12 mouse cellular contexts compared by ENCODE assay signal in genomic region chr19:48429755-48430154, GRCm38 (mm10).
DNase-seq lines count a peak whose midpoint lies in the region.
"Had no signal": no experiment of that assay in that cellular context is flagged by ENCODE, and none has a peak within 500 bp of the region (broad histone marks: within the 10 kb centered on the region; RNA-seq: fewer than 3 reads in every experiment).

No protein-coding gene starts in this region.

- DNase-seq in cerebellum, adult 8-10 months, result peak; percentile 1
- DNase-seq in cerebellum, adult 11 months, result no peak
- DNase-seq in embryonic facial prominence, embryonic 10.5 days (ENCODE audit: low spot score), result peak; percentile 29
- peak; percentile 6 for DNase-seq in layer of hippocampus, adult 9-10 months (ENCODE audit: low spot score)
- DNase-seq in lung, postnatal 14 days, result peak; percentile 40
- DNase-seq in cerebellum, postnatal 4 days (ENCODE audit: low spot score in 2 of 2), result no peak
- DNase-seq in adrenal gland, postnatal 10 days, result no peak
- DNase-seq in kidney, postnatal 10 days, result no peak
- DNase-seq: liver, embryonic 13.5 days had no signal

- peaks cover 19% of the 10 kb centered on the region for H3K4me1 ChIP-seq in embryonic facial prominence, embryonic 10.5 days
- H3K4me1 ChIP-seq: kidney, embryonic 15.5 days; liver, embryonic 13.5 days; neural tube, embryonic 12.5 days had no signal

- H3K27ac ChIP-seq in embryonic facial prominence, embryonic 10.5 days (replicated peaks), result peak overlapping the region; percentile 54; the same call in 1 of the 2 replicates
- H3K27ac ChIP-seq: kidney, embryonic 15.5 days; liver, embryonic 13.5 days; neural tube, embryonic 12.5 days had no signal

- WGBS in embryonic facial prominence, embryonic 10.5 days, result 25% methylated on average over 2 of the region's 2 CpGs

- no peak overlapping the region for H3K4me3 ChIP-seq in embryonic facial prominence, embryonic 10.5 days
- H3K4me3 ChIP-seq: erythroblast, embryonic 14.5 days; kidney, embryonic 15.5 days; liver, embryonic 13.5 days; neural tube, embryonic 12.5 days had no signal

- H3K36me3 ChIP-seq in embryonic facial prominence, embryonic 10.5 days (replicated peaks), result no peaks in the 10 kb centered on the region
- H3K36me3 ChIP-seq: kidney, embryonic 15.5 days; liver, embryonic 13.5 days; neural tube, embryonic 12.5 days had no signal

- no peaks in the 10 kb centered on the region for H3K9me3 ChIP-seq in embryonic facial prominence, embryonic 10.5 days
- H3K9me3 ChIP-seq: kidney, embryonic 15.5 days; liver, embryonic 13.5 days; neural tube, embryonic 12.5 days had no signal

- no peaks in the 10 kb centered on the region for H3K27me3 ChIP-seq in embryonic facial prominence, embryonic 10.5 days (replicated peaks; ENCODE audit: low read depth, poor library complexity, severe bottlenecking)
- H3K27me3 ChIP-seq: kidney, embryonic 15.5 days; liver, embryonic 13.5 days; neural tube, embryonic 12.5 days had no signal

Comparison
In these comparisons a context has a peak if more than half of its experiments do, and no peak if none do; other contexts are left out.
1. DNase-seq: peak in cerebellum, adult 8-10 months (single experiment), embryonic facial prominence, embryonic 10.5 days (single experiment), layer of hippocampus, adult 9-10 months (single experiment) and lung, postnatal 14 days (single experiment); none in cerebellum, adult 11 months (single experiment), cerebellum, postnatal 4 days (0 of 2), adrenal gland, postnatal 10 days (single experiment) and kidney, postnatal 10 days (single experiment).